Mouse (Mus musculus) left cerebral cortex, adult 8-10 months (tissue): ENCODE data around the gene Il20rb. TPM values are rescaled to one million over a fixed set of nuclear protein-coding genes. Genes with fewer than 3 reads are reported as not detected.

Source experiments
- DNase-seq, 2 experiments: peaks; one replicate each; pipeline ENCODE4 v3.0.0; 2022; ENCODE audit warnings: low spot score in 2 of 2
- total RNA-seq, 4 experiments: library from RNA; stranded (reverse); gene quantifications; 2 replicates each; pipeline ENCODE4 v1.2.4; 2022

Il20rb gene
- under 1 TPM; 0.30 to 0.74 (median 0.48) TPM for total RNA-seq

GRCm38 (mm10) chr9:100486431-100486830 is at the start of gene Il20rb:
Gene Il20rb (minus strand): TSS chr9:100486788.
- no peak for DNase-seq

DNA sequence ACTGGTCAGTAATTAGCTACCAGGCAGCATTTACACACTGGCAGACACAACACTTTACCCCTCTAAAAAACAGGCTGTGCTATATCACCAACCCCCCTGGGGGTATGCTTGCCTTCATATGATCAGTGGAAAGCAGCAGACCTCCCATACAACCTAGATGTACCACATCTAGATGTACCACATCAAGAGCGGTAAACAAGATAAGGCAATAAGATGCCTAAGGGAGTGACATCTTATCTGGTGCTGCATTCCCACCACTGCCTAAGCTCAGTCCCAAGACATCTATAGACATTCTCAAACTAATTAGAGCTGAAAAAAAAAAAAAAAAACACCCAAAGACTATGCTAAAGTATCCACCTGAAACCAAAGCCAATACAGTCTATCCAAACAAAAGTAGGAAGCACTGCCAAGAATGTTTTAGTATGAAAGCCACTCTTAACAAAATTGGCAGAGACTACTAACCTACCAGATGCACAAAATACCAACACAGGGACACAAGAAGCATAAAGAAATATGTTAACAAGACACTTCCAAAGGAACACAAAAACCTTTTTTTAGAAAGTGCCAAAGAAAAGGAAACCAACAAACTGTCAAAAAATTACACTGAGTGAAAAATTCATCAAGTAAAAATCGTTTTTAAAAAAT is 49.2 kb upstream of the Il20rb start:
- no peak for DNase-seq

DNA sequence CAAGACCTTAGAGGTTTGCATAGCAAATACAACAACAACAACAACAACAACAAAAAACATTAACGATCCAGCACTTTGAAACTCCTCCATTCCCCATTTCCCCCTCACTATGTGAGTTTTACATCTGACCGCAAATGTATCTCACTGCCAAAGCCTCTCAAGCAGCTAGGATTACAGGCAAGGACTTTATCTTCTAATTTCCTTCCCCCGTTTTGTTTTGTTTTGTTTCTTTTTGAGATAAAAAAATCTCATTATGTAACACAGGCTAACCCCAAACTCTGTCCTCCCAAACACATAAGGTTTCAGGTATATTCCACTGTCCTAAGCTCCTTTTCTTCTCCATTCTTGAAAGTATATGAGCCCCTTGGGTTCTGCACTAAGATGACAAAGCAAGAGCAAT is 48.1 kb upstream of the Il20rb start:
- DNase-seq, result no peak

GRCm38 (mm10) chr9:100532847-100533505 is 46.4 kb upstream of the Il20rb start:
- DNase-seq, result no peak

- no peak for DNase-seq
Measured at GRCm38 (mm10) chr9:100531296-100531695, 44.7 kb upstream of the Il20rb start.

- DNase-seq, result no peak
Measured at GRCm38 (mm10) chr9:100525225-100525624, 38.6 kb upstream of the Il20rb start.

DNA sequence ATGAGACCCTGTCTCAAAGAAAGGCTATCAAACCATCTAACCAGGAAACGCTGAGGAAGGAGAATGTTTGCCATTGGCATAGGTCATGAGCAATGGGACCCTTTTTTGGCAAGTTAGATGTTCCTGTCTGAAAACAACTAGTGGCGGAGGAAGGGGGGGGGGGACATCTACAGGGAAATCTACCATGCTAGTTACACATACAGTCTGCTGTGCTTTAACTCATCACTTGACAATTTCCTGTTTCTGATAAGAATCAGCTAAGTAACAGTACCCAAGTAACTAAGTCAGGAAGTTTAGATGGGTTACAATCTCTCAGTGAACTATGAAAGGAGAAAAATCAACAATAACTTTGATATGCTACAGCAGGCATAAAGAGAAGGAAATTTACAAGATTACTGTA is 35.4 kb upstream of the Il20rb start:
- DNase-seq, result no peak

DNA sequence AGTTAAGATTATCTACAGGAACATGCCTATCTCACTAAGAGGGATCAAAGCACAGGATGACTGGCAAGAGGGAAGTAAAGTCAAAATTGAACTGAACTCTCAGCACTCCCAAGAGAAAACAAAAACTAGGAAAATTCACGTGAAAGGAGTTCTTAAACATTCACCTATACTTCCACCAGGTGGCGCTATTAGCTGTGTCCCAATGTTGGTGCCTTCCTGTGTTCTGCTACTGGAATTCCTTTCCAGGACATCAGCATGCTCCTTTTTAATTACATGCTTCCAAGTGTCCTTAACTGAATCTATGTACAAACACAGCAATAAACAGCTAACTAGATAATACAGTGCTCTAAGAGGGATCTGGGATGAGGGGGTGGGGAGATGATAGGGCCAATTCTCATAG is 34.0 kb upstream of the Il20rb start:
- peak in 1 of 2 experiments; percentile 14 for DNase-seq

GRCm38 (mm10) chr9:100520012-100520411 is 33.4 kb upstream of the Il20rb start:
- no peak for DNase-seq

GRCm38 (mm10) chr9:100507581-100507980 is 21.0 kb upstream of the Il20rb start:
- no peak for DNase-seq

DNA sequence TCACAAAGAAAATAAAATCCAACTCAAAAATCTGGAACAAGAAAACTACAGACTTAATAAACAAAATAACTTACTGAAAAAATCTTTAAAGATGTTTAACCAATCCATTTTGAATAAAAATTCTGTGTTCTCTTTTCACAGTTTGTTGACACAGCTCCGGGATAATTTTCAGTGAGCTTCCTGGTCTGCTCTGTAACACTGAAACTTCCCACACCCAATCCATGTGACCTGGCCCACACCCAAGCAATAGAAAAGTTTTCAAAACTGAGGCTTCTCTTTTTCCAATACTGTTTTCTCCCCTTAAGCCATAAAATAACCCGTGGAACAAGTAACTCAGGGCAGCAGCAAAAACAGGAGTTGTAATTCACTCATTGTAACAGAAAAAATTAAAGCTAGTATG is 20.1 kb upstream of the Il20rb start:
- DNase-seq, result no peak

- DNase-seq, result no peak
Measured at GRCm38 (mm10) chr9:100505498-100505897, 18.9 kb upstream of the Il20rb start.

- DNase-seq, result no peak
Measured at GRCm38 (mm10) chr9:100493611-100494261, 7.1 kb upstream of the Il20rb start.

GRCm38 (mm10) chr9:100491424-100491823 is 4.8 kb upstream of the Il20rb start:
- no peak for DNase-seq

GRCm38 (mm10) chr9:100488969-100489368 is 2.4 kb upstream of the Il20rb start:
- no peak for DNase-seq

GRCm38 (mm10) chr9:100488056-100488713 is 1.6 kb upstream of the Il20rb start:
- DNase-seq, result no peak

DNA sequence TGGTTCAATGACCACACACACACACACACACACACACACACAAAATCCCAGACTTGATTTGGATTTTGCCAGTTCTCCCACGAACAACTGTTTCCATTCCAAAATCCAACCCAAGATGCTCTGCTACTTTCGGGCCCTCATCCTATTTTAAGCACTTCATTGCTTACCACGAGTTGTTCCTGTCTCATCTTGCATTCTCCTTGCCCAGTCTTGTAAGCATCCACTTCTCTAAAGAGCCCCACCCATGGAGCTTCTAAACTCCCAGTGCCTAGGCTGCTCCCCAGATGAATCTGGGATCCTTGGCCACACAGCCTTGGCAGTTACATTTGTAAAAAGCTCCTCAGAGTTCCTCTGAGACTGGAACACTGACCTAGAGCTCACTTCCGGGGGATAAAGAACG is 3.3 kb downstream of the Il20rb start:
- no peak for DNase-seq

DNA sequence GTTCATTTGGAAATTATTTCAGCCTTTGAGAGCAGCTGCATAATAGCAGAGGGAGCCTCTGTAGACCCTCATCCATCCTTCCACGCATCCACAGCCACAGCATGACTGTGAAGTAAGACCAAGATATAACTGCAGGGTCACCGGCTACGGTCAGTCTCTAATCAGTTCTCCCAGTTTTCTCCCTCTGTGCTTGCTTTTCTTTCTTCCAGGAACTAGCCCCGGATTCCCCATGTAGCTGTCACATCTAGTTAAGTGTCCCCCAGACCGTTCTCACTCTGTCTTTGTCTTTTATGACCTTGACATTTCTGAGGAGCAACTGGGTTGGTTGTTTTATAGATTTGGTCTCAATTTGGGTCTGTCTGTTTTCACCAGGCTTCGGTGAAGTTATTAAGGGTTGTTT is 5.0 kb downstream of the Il20rb start:
- DNase-seq, result no peak

GRCm38 (mm10) chr9:100474056-100474455 is 12.5 kb downstream of the Il20rb start:
- DNase-seq, result no peak

DNA sequence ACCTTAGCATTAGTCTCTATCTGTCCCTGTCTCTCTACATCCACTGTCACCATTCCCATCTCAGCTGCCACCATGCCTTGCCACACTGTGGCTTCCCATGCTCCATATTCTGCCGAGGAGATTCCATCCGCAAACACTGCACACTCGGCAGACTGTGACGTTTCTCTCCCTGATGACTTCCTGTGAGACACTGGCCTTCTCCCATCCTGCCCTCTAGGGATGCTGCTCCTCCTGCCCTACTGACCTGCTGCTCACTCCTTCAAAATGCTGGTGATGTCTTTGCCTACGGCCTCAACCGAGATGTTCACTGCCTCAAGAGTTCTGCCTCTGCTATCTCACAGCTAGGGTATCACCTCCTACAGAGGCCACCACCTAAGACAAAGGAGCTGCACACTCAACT is 13.2 kb downstream of the Il20rb start:
- DNase-seq, result no peak

GRCm38 (mm10) chr9:100472931-100473330 is 13.7 kb downstream of the Il20rb start:
- no peak for DNase-seq

DNA sequence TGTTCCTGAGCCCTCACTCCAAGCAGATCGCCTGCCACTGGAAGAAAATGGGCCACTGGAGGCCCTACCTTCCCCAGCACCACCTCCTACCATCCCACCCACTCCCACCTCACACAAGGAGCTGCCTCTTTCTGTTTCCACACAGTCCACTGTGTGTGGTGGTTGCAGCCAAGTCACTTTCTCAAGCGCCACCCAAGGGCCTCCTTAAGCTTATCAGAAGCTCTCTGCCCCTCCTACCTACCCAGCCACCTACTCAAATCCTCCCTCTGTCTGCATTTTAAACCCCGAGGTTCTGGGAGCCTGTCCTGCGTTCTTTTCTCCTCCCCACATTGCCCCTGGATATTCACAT is 15.0 kb downstream of the Il20rb start:
- no peak for DNase-seq
